Mouse (Mus musculus): ENCODE data around the gene Agbl2.

DNA sequence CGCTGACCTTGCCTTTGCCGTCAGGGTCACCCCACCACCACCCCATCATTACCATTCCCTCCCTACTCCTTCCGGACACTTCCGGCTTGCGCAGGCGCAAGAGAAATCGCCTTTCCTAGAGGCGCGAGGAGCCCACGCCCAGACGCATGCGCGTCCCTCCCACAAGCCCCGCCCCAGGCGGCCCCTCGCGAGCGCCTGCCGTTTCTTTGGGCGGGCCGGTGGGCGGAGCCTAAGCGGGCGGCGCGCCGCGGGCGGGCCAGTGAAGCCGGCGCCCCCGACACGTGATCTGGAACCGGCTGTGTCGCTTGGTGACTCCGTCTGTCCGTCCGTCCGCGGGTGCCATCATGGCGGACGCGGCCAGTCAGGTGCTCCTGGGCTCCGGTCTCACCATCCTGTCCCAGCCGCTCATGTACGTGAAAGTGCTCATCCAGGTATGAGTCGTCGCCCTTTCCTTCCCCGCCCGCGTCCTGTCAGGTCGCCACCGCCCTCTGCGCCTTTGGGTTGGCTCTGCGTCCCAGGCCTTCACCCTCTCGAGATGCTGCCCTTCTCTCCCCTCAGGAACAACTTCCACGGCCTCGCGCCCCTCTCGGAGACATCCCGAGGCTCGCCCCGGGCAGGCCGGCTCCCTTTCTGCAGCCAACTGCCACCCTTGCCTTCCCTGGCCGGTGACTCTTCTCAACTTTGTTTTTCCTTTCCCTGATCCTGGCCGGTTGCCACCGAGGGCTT lies 64.6 kb downstream of the Agbl2 start, which contains the start of gene Mtch2:
- TF ChIP-seq ZNF384 (IDR thresholded peaks at IDR 0.05; ENCODE audit: low read depth, low read length) (no peak), HCFC1 (IDR thresholded peaks at IDR 0.05; ENCODE audit: borderline replicate concordance, insufficient read depth, low read length) (peak; percentile 31; the same call in 1 of the 2 replicates), MAFK (IDR thresholded peaks at IDR 0.05; ENCODE audit: insufficient read depth, low read depth, low read length) (no peak), ZC3H11A (IDR thresholded peaks at IDR 0.05; ENCODE audit: borderline replicate concordance, low read depth, low read length) (no peak)

All from ES-E14 (cell line).